Mouse (Mus musculus): ENCODE results near the gene Dlx3.
A peak's percentile ranks its signal among the peaks of the same experiment; 100 is the strongest.

The Dlx3 gene

DNA sequence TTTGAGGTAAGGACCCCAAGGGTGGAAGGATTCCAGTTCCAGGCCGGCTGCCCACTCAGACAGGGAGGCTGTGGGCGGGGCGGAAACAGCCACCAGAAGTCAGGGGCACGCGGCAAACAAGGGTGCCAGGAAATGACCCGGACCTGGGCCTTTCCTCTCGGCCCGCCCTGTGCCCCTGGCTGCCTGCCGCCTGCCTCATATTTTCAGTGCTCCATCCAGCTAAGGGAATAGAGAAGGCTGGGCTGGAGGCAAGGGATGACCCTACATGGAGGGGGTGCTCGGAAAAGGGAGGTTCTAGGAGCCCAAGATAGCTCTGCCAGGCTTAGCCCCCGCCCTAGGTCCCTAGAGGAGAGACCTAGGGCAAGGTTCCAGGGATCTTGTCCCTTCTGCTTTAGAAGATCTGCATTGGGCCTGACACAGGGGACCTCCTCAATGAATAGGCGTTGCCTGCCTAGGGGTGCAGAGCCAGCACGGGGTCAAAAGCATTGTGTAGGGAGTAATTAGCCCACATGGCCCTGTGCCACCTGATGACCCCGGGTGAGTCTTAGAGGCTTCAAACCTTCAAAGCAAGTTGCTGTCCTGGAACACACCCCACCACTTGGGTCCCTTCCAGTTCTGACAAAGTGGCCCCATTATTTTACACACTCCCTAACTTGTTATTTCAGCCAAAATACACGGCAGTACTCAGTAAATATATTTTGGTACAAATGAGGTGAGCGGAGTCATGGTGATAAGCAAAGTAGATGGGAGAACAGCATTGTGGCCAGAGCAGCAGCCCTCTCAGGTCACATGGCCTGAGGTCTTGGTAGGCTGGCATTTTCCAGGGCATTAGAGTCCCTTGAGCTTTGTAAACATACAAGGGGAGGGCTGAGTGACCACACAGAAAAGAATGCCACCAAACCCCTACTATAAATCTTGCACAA lies 30.8 kb upstream of the Dlx3 start:
- DNase-seq = no peak

DNA sequence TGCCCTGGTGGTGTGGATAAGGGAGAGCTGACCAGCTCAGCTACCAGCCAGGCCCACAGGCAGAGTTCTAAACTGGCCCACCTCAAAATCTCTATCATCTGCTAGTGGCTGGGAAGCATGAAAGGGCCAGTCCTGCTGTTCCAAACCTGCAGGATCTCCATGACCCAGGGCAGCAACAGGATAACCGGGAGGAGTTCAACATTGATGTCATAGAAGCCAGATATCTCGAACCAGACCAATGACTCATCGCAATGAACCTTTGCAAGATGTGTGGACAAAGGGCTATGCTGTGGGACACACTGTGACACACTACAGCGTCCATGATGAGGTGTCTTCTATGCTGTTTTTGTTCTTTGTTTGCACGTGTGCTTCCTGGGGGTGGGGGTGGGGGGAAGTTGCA lies 26.8 kb upstream of the Dlx3 start:
- DNase-seq = no peak

DNA sequence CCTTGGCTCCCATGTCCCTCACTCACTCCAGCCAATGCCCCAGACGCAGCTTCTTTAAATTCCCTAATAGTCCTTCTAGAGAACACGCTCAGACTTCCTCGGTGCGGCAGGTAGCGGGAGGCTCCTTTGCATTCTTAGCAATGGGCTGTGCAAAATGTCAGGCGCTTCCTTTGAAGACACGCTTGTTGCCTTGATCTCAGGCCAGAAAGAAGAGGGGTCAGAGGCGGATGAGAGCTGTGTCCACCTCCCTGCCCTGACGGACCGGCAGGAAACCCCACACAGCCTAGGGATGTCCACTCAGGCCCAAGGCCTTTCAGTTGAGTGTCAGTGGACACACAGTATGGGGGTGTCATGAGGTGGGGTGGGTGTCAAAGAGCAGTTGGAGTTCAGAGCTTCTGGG lies 24.3 kb upstream of the Dlx3 start:
- DNase-seq = no peak

DNA sequence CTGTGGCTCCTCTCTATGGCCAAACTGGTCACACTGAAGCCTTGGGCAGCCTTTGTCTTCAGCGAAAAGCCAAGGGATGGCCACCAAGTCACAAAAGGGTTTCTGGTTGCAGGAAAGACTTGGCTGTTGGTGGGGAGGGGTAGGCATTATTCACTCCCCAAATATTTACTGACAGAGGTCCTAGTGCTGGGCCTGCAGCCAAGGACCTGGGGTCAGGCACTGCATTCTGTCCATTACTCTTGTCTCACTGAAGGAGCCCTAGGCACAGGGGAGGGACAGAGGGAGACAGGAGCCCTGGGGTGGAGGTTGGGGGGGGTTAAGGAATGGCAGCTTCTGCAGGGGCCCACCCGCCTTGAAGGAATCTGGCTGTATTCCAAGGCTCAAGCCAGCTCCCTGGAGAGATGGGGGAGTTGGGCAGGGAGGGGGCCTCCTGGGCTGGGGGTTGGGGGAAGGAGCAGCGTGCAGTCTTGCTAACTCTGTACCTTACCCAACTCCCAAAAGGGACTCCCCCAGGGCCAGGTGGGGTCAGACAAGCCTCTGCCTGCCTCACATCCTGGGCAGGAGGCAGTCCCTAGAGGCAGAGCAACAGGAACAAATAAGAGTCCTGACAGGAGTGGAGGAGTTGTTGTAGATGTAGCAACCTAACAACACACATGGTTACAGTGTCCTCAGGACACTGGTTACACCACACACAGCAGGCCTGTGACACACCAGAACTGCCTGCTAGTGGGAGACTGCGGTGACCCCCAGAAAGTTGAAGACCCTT lies 23.1 kb upstream of the Dlx3 start:
- DNase-seq = no peak

DNA sequence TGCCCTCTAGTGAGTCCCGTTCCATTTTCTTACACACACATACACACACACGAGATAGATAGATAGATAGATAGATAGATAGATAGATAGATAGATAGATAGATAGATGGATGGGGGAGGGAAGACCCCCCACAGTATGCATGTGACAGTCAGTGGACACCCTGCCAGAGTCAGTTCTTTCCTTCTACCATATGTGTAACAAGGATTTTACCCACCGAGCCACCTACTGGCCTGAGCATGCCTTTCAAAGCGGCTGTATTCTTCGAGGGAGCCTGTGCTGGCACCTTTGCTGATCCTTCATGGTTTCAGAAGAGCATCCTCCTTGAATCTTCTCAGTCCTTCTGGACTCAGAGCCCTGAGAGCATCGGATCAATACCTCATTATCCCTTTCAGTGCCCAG lies 22.0 kb upstream of the Dlx3 start:
- no peak for DNase-seq

DNA sequence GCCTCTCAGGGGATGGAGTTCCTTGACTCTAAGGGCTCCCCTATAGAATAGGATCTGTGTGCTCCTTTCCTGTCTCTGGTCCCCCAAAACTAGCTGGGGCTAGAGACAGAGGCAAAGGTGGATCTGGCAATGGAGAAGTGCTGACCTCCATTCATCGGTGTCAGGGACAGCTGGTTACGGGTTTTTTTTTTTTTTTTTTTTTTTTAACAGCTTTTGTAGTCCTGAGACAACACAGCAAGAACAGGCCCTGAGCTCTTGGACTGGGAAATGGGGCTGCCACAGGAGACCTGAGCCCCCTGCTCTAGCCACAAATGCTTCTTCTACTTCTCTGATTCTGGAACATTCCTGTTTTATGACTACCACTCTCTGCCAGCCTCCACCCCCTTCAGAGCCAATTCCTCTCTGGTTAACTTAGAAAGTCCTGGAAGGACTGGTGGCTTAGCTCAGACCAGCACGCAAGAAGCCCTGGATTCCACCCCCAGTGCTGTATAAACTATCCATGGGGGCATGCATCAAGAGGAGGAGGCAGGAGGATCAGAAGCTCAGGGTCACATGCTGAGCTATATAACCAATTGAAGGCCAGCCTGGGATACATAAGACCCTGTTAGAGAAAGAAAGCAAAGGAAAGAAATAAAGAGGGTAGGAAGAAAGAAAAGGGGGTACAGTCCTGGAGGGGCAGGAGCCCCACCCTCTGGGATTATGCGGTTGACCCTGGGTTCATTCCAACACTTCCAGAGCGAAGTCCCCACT lies 21.4 kb upstream of the Dlx3 start:
- DNase-seq = no peak

DNA sequence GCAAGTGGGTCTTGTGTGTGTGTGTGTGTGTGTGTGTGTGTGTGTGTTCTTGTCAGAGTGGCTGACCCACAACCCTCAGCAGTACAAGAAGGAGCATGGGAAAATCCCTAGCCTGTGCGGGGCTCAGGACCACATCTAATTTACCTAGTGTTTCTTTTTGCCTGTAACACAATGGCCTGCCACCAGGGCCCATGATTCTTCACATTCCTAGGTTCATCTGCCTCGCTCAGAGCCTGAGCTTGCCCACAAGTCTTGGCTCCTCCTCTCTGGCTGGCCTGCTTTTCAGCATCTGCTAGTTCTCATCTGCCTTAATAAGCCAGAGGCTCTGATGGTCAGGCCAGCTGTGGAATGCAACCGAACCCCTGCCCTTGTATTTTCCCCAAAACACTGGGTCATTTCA lies 19.5 kb upstream of the Dlx3 start:
- no peak for DNase-seq

DNA sequence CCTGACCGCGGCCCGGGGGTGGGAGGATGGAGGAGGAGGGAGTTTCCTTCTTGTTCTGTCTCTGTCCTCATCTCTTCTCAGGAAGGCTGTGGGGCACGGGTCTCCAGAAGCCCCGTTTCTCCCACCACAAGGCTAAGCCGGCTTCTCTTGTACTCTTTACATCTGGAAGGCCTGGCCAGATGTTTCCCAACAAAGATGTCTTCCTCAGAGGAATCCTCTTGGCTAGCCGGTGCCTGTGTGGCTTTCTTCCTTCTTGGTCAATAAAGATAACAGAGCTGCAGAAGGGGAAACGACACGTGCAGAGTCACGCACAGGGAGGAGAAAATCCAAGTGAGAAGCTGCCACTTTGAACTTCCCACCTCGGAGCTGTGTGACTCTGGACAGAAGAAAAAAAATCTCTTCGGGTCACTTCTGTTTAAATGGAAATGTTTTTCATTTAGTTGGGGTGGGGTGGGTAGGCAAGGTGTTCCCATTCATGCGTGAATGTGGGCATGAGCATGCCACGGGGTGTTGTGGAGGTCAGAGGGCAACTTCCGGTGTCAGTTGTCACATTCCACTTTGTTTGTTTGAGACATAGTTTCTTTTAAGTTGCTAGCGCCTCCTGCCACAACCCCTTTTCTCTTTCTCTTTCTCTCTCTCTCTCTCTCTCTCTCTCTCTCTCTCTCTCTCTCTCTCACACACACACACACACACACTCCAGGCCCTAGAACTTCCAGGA lies 18.7 kb upstream of the Dlx3 start:
- no peak for DNase-seq

DNA sequence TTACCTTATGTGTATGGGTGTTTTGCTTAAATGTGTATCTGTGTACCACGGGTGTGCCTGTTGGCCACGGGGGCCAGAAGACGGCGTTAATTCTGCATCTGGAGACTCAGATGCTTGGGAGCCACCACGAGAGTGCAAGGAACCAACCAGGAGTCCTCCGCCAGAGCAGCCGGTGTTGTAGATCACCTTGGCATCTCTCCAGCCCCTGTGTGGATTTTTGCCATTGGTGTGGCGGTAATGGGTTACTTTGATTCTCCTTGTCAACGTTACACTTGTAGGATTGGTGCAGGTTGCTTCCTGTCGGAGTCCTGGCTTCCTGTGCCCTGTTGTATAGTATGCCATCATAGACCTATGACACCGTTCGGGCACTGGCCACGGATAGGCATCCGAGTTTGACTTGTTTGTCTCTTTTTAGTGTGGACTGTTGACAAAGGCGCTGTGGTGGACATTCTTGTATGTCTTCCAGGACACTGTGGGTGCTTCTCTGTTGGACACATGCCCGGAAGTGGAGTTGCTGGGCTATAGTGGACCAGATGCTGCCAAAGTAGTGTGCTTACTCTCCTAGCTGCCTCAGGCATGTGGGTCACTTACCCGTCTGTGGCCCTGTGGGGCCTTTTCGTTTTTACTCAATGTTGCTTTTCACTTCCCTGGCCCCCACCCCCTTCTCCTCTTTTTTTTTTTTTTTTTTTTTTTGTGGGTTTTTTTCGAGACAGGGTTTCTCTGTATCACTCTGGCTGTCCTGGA lies 17.6 kb upstream of the Dlx3 start:
- no peak for DNase-seq

DNA sequence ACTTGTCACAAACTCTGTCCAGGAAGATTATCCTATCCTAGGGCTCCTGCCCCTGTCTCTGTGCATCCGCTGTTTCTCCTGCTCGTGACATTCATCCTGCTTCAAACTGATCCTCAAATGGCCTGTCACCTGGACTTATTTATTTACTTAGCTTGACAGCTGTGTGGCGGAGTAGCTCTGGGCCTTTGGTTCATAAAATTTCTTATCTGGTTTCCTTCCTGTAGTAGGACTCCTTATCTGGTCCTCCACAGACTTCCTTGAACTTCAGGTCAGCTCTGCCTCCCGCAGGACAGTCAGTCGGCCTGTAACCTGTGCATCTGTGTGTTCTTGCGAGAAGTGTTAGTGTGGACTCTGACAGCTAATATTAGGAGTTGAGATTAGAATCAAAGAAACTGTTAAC lies 15.7 kb upstream of the Dlx3 start:
- no peak for DNase-seq

DNA sequence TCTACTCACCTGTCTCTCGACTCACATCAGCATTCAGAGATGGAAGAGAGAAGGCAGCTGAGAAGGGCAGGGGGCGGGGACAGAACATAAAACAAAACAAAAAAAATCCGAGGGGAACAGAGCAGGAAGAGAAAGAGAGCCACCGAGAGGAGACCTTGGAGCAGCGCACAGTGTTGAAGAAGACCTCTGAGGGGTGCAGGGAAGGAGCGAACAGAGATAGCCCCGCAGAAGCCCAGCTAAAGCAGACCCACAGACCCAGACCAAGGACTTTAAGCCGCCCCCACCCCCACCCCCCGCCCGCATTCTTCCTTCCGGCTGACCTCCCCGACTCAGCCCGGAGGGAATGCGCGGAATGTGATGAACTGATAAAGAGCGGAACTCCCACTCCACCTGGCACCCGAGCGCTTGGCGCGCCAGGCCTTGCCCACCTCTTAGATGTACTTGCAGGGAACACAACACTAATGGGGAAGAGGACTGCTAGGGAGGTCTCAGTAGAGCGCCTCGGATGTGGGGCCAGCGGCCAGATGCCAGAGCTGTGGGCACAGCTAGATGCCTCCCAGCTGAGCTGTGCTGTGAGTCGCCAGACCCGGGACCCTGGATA lies 14.5 kb upstream of the Dlx3 start:
- no peak for DNase-seq

DNA sequence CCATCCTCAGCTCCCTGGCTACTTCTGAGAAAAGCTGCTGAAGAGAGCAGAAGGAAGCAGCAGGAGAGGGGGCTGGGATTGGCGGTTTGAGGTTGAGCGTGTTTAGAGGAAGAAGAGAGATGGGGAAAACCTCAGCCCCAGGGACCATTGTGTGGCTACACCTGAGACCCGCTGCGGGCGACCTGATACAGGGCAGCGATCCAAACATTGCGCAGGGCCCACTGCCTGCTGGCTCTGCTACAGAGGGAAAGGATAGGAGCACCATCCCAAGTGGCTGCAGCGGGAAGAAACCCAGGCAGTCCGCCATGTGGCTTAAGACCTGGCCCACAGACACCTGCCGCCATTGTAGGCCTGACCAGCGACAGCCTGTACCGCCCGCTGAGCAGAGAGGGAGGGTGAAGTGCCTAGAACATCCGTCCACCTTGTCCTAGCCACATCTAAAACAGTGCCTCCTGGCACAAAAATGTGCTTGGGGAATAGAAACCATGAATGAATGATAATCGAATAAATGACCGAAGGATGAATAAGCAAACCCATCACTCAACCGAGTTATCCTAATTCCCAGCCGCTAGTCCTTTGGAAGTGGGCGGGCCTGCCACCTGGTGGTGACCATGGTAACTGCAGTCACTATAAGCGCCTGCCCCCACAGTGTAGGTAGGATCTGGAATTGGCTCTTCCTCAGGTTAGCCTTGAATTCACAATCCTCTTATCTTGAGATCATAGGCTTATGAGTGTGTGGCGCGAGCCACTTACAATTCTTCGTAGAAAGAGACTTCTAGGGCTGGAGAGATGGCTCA lies 13.3 kb upstream of the Dlx3 start:
- DNase-seq = peak; percentile 85

DNA sequence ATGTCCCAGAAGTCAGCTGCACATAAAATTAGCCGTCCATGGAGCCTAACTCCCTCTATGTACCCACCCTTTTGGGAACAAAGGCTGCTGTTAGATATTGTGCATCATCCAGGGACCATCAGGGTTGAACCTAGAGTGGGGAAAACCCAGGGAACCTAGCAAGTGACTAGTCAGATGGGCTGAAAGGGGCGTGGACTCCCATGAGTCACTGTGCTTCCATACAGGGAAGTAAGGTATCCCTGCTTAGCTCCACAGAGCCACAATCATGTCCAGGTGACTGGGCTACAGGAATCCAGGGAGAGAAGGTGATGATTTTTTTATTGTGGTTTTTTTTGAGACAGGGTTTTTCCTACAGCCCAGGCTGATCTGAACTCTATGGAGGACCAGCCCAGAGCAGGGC lies 10.9 kb upstream of the Dlx3 start:
- no peak for DNase-seq

DNA sequence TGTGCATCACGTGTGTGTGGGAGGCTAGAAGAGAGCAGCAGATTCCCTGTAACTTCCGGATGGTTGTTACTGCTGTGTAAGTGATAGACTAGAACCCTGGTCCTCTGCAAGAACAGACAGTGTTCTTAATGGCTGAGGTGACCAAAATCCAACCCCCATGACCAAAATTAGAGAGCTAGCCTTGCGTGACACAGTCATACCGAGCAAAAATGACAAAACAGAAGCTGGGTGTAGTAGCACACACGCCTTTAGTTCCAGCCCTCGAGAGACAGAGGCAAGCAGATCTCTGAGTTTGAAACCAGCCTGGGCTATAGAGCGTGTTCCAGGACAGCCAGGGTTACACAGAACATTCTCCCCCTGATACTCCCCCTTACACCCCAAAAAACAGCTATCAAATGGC lies 9.8 kb upstream of the Dlx3 start:
- no peak for DNase-seq

DNA sequence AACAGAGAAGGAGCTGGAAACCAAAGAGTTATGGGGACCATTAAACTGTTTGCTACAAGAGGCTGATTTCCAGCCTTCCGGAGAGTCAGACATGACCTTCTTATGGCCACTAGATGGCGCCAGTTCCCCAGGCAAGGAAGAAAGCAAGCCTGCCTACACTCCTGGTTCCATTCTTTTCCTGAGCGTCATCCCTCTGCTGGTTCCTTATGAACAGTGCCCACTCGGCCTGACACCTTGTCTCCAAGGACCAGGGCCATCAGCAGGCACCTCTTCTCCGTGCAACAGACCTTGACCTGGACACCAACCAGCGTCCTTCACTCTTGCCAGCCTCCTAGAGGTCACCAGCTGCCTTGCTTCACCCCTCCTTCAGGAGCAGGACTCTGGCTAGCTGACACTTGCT lies 2.9 kb upstream of the Dlx3 start:
- DNase-seq = peak; percentile 63

DNA sequence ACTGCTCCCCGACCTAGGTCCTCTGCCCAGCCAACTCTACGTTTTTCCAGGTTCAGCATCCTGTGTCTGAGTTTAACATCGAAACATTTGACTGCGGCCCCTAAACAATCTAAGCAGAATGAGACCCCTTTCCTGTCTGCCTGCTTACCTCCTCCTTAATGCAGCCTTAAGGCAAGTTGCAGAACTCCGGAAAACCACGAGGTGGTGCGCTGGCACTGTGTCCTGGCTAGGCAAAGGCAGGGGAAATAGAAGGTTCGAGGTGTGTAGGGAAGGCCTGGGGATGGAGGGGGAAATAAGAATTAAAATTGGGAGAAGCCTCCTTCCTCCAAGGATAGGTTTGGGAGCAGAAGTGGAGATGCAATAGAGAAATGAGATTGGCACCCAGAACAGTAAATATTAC lies 1.4 kb upstream of the Dlx3 start:
- peak; percentile 50 for DNase-seq

DNA sequence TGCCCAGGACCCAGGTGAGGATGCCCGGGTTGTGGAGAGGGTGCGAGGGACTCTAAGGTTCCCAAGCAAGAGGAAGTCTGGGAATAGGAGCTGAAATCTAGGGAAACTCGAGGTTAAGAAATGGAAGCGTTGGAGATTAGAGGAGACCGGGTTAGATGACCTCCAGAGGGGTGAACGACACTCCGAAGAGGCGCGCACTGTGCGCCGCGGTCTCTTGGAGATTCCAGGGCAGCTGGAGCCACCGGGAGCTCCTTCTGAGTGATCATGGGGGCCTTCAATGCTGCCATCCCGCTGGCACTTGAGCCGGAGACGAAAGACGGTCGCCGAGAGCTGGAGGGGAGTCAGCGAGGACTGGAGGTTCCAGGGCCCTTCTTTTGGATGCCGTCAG lies 708 bp downstream of the Dlx3 start:
- DNase-seq = no peak

DNA sequence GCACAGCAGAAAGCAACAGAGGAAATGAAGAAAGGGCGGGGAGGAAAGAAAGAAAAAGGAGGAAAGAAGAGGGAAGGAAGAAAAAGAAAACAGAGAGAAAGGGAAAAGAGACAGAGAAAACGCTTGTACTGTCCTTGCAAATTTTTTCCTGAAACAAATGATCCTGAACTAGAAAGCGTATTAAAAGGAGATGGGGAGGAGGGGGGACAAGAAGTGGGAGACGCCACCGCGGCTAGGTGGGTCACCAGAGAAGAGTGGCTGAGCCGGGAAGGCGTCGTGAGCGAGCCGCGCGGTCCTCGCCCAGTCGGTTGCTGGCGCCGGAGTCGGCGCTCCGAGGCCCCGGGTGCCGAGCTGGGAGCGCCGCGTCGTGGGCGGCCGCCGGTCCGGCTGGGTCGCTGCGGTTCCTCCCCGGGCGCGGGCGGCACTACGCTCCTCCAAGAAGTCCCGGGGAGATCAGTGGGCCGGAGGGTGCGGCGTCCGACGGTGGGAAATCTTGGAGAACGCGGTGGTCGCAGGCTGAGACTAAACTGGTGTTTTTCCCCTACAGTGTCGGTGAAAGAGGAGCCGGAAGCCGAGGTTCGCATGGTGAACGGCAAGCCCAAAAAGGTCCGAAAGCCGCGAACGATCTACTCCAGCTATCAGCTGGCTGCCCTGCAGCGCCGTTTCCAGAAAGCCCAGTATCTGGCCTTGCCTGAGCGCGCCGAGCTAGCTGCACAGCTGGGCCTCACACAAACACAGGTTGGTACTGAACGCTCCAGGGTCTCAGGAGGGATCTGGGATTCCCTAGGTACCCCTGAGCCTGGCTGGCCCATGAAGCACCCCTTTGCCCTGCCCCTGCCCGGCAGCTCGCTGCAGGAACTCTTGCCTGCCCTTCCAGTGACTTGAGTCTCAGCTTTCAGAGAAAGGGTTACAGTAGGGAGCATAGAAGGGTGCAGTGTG lies 1.5 kb downstream of the Dlx3 start:
- no peak for DNase-seq

DNA sequence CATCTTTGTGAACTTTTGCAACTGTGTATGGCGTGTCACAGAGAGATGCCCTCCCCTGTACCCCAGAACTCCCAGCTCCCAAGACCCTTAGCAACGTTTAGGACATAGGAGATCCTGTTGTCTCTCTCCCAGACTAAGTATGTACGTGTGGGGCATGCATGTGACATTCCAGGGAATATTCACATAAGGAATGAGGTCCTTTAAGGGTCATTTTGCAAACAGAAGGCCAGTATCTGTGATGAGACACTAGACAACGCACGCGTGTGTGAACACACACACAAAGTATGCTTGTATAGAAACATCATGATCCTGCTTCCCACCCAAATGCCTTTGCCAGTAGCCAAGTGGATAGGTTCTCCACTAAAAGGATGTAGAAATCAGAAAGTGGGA lies 2.2 kb downstream of the Dlx3 start:
- no peak for DNase-seq
